Mouse (Mus musculus) liver, embryonic 14.5 days (tissue): ENCODE results near the gene Poldip2.

Experiments
- CTCF ChIP-seq: IDR thresholded peaks from 2 replicates; pipeline ENCODE4 v1.5.1; 2016; ENCODE audit warnings: antibody characterized with exemption, low read depth, control low read depth
- EP300 ChIP-seq: IDR thresholded peaks from 2 replicates; pipeline ENCODE4 v1.6.1; 2016; ENCODE audit warnings: antibody characterized with exemption, low read depth

DNA sequence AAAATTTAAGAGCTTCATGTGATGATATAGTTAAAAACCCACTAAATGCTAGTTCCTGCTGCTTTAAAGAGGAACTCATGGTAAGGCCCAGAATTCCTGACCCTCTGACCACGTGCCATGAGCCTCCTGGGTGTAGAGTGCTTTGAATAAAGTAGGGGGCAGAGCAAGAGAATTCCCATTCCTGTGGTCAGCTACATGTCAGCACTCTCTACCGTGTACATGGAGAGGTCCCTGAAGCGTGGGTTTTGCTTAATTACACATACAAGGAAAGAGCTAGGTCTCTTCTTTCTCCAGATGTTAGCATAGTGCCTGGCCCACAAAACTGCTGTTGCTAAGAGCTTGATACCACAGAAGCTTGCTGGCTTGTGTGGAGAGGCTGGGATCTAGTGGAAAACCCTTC is 6.6 kb upstream of the Poldip2 start:
- TF ChIP-seq CTCF (no peak), EP300 (no peak)
